Mouse (Mus musculus) ovary, adult 2 months (tissue): Measurements from ENCODE around the gene Psg18. TPM values are rescaled to one million over a fixed set of nuclear protein-coding genes. Genes with fewer than 3 reads are reported as not detected.

Experiments
- polyA plus RNA-seq: library from polyadenylated mRNA; depleted of rRNA; stranded (reverse); fragments of >200 nt; gene quantifications from 2 replicates; pipeline ENCODE4 v1.2.3, GENCODE M21; 2012; rRNA removed

The Psg18 gene
- not detected in 2 replicates for polyA plus RNA-seq

GRCm38 (mm10) chr7:18354909-18355308, at the start of gene Psg18:
Gene Psg18, minus strand, starts transcription at chr7:18355009.

Other genes with a start within 250 kb of the Psg18 start
- gene Igfl3, start 178.5 kb downstream of the Psg18 start, polyA plus RNA-seq, result not detected in 2 replicates
- gene Mill1, start 109.7 kb downstream of the Psg18 start, polyA plus RNA-seq, result 0.08 TPM in 1 of 2 replicates, not detected in the other
- not detected in 2 replicates for gene Psg28, start 77.0 kb upstream of the Psg18 start, polyA plus RNA-seq
- gene Psg26, start 129.2 kb upstream of the Psg18 start, polyA plus RNA-seq, result not detected in 2 replicates
- gene Psg25, start 177.3 kb upstream of the Psg18 start, polyA plus RNA-seq, result not detected in 2 replicates
- not detected in 2 replicates for gene Psg27, start 212.3 kb upstream of the Psg18 start, polyA plus RNA-seq